Mouse (Mus musculus) hindbrain, embryonic 16.5 days (tissue): ENCODE measurements around the gene Six3. TPM values are rescaled to one million over a fixed set of nuclear protein-coding genes. Genes with fewer than 3 reads are reported as not detected.
A peak's percentile ranks its signal among the peaks of the same experiment; 100 is the strongest.

Experiments used
- ATAC-seq: fragments of 200-750 bp; cut with Nextera tagmentation; 2 replicates; pipeline ENCODE4 v1.8.0; 2017; ENCODE audit warnings: moderate TSS enrichment, moderate library complexity
- H3K27ac ChIP-seq: fragments of 300-500 bp; sonication (generic); 2 replicates; pipeline ENCODE4 v1.5.1; 2014; ENCODE audit warnings: low read depth, mild to moderate bottlenecking, control low read depth, low read length, moderate library complexity
- H3K27me3 ChIP-seq: fragments of 300-500 bp; sonication (generic); replicated peaks from 2 replicates; pipeline ENCODE4 v1.6.1; 2014; ENCODE audit warnings: low read length; ENCODE audit not compliant: control insufficient read depth, insufficient read depth
- H3K36me3 ChIP-seq: fragments of 300-500 bp; sonication (generic); 2 replicates; pipeline ENCODE4 v1.6.1; 2014; ENCODE audit warnings: mild to moderate bottlenecking, low read length, moderate library complexity, mixed read lengths; ENCODE audit not compliant: control insufficient read depth, insufficient read depth
- H3K4me1 ChIP-seq: fragments of 300-500 bp; sonication (generic); 2 replicates; pipeline ENCODE4 v1.6.1; 2014; ENCODE audit warnings: low read depth, low read length; ENCODE audit not compliant: control insufficient read depth, insufficient read depth
- H3K4me2 ChIP-seq: fragments of 300-500 bp; sonication (generic); 2 replicates; pipeline ENCODE4 v1.6.1; 2014; ENCODE audit warnings: mild to moderate bottlenecking, low read length, control low read depth, moderate library complexity
- H3K4me3 ChIP-seq: fragments of 300-500 bp; sonication (generic); 2 replicates; pipeline ENCODE4 v1.5.1; 2014; ENCODE audit warnings: mild to moderate bottlenecking, low read length, control low read depth, moderate library complexity
- H3K9ac ChIP-seq: fragments of 300-500 bp; sonication (generic); 2 replicates; pipeline ENCODE4 v1.6.1; 2014; ENCODE audit warnings: low read depth, mild to moderate bottlenecking, control low read depth, low read length, moderate library complexity
- H3K9me3 ChIP-seq: fragments of 300-500 bp; sonication (generic); 2 replicates; pipeline ENCODE4 v1.6.1; 2014; ENCODE audit warnings: mild to moderate bottlenecking, low read length, moderate library complexity; ENCODE audit not compliant: control insufficient read depth
- WGBS: fragments of 180-500 bp; shearing (Covaris S2); extraction: QIAGEN DNeasy Blood & Tissue Kit; methylation state at CpG from one replicate; pipeline ENCODE4 v1.1.7; 2014; 5-methylcytosine and 5-hydroxymethylcytosine counted together
- polyA plus RNA-seq: library from polyadenylated mRNA; unstranded; fragments of >200 nt; fragmentation: Nextera tagmentation; extraction: Ambion mirVana; gene quantifications from 2 replicates; pipeline ENCODE4 v1.2.1, GENCODE M21; 2015

The Six3 gene
- polyA plus RNA-seq, 1 experiment from 2014 or later, result 0.06 TPM

DNA sequence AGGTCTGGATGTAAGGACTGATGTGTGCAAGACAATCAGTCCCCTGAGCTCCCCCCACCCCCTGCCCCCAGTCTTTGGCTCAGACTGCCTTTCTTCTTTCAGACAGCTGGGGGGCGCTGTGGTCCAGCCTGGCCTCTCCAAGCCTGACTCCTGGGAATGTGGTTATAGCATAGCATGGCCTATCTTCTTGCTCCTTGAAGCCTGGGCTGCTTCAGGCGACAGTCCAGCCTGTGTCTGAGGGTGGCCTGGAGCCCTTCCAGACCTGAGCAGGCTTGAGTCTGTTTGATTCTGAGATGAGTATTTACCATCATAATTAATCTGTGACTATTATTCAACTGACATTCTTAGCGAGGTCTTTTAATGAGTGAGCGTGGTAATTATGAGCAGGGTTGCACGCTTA, 17.7 kb downstream of the Six3 start:
- WGBS, result 50% methylated on average over 5 of the region's 5 CpGs
- no peaks in the 10 kb centered on the region for H3K4me1 ChIP-seq
- no peaks in the 10 kb centered on the region for H3K9me3 ChIP-seq
- no peak overlapping the region for H3K4me2 ChIP-seq
- peaks cover 63% of the 10 kb centered on the region for H3K27me3 ChIP-seq
- no peaks in the 10 kb centered on the region for H3K36me3 ChIP-seq
- no peak overlapping the region for H3K27ac ChIP-seq
- H3K9ac ChIP-seq, result no peak overlapping the region
- ATAC-seq, result no peak
- no peak overlapping the region for H3K4me3 ChIP-seq

DNA sequence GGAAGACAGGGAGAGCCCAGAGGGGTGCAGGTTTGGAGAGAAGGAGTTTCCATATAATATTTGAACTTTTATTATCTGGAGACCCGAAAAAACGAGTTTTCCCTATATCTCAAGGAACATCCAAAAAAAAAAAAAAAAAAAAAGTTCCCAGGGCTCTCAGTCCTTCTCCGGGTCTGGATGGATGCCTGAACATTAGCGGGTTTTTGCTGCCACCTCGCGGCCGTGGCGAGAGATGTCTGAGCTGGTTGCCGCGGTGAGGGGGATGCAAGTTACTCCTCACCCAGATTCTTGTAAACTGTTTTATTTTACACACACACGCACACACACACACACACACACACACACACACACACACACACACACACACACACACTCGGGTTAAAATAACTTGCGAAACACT, 20.2 kb downstream of the Six3 start:
- Histone ChIP-seq H3K36me3 (no peaks in the 10 kb centered on the region), H3K4me2 (no peak overlapping the region), H3K27ac (no peak overlapping the region), H3K27me3 (peaks cover 48% of the 10 kb centered on the region), H3K9ac (no peak overlapping the region), H3K9me3 (no peaks in the 10 kb centered on the region), H3K4me1 (no peaks in the 10 kb centered on the region), H3K4me3 (no peak overlapping the region)
- peak; percentile 72; the same call in 1 of the 2 replicates for ATAC-seq
- 2% methylated on average over 13 of the region's 13 CpGs for WGBS

DNA sequence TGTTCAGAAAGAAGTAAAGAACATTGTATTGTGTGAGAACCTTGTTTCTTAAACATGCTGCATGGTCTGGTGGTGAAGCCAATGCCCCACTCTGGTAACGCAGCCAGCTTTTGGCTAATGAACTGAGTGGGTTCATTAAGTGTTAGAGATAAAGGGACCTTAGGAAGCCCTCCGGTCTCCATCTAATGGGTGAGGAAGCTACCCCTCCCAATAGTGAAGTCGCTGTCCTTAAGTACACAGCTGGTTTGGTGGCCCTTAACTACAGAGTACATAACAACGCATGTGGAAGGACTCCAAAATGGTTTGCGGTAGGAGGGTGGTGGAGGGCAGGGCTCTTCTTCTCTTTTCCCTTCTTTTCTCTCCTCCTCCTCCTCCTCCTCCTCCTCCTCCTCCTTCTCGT, 24.5 kb downstream of the Six3 start:
- Histone ChIP-seq H3K4me2 (no peak overlapping the region), H3K4me3 (no peak overlapping the region), H3K9ac (no peak overlapping the region), H3K4me1 (no peaks in the 10 kb centered on the region), H3K27ac (no peak overlapping the region), H3K36me3 (no peaks in the 10 kb centered on the region), H3K27me3 (peaks cover 37% of the 10 kb centered on the region), H3K9me3 (no peaks in the 10 kb centered on the region)
- WGBS, result 67% methylated on average over 6 of the region's 6 CpGs
- ATAC-seq, result no peak

DNA sequence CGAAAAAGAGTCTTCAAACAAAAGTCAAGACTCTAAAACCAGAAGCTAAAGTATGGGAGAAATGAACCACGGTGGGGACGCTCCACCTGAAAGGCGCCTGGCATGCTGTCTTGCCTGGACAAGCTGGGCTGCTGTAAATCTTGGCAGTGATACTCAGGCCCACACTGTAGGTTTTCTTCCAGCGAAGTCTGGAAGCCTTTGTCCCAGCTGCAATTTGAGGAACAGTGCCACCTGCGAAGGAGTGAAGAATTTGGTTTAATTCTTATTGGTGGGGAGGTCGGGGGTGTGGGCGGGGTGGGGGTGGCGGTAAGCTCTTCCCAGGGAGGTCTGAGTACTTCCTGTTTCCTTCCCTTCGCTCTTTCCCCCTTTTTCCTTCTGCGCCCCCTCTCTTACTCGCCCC, 31.9 kb downstream of the Six3 start:
- H3K4me2 ChIP-seq, result peak overlapping the region; percentile 85
- H3K36me3 ChIP-seq, result no peaks in the 10 kb centered on the region
- peaks cover 7% of the 10 kb centered on the region for H3K4me1 ChIP-seq
- peak overlapping the region; percentile 62 for H3K9ac ChIP-seq
- no peak overlapping the region for H3K27ac ChIP-seq
- peak overlapping the region; percentile 44 for H3K4me3 ChIP-seq
- 11% methylated on average over 10 of the region's 12 CpGs for WGBS
- ATAC-seq, result peak; percentile 53
- H3K27me3 ChIP-seq, result peaks cover 30% of the 10 kb centered on the region
- H3K9me3 ChIP-seq, result no peaks in the 10 kb centered on the region

DNA sequence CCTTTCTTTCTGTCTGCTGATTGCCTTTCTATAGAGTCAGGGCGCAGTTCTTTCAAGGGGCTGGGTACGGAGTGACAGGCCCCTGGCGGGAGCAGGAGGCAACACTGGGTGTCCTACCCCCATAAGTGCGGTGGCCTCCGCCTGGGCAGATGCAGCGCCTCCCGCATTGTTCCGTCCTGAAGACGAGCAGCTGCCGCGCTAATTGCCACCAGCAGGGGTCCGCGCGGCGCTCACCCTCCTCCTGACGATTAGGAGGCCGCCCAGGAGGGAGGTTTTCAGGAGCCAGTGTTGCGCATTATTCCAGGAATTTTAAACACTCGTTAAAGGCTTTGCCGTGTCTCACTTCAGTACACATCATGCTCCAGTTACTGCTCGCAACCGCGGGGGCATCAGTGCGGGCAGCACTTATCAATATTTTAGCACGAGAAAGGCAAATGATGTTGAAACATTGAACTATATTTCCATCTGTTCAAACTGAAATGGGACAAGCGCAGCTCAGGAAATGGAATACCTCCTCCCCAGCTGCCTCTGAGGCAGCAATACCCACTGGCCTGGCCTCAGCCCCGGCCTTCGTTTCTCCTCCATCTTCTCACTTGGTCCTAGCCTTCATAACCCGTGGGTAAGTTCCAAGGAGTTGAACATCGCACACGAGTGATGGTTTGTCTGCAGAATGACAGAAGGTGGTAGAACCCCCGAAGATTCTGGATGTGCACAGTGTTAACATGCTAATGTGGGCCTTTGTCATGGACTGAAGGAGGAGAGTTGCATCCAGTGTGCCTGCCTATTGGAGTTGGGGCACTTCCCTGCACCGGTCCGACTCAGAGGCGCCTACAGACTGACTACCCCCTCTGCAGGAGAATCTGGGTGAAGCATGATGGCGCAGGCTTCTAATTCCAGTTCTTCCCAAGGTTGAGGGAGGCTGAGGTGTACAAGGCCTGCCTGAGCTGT, 32.6 kb downstream of the Six3 start:
- Histone ChIP-seq H3K9me3 (no peaks in the 10 kb centered on the region), H3K27me3 (peaks cover 28% of the 10 kb centered on the region), H3K27ac (no peak overlapping the region), H3K4me1 (peaks cover 7% of the 10 kb centered on the region), H3K9ac (peak overlapping the region; percentile 62), H3K4me3 (peak overlapping the region; percentile 44), H3K36me3 (no peaks in the 10 kb centered on the region), H3K4me2 (peak overlapping the region; percentile 85)
- peak; percentile 79 for ATAC-seq
- under 1% methylated on average over 36 of the region's 36 CpGs for WGBS

DNA sequence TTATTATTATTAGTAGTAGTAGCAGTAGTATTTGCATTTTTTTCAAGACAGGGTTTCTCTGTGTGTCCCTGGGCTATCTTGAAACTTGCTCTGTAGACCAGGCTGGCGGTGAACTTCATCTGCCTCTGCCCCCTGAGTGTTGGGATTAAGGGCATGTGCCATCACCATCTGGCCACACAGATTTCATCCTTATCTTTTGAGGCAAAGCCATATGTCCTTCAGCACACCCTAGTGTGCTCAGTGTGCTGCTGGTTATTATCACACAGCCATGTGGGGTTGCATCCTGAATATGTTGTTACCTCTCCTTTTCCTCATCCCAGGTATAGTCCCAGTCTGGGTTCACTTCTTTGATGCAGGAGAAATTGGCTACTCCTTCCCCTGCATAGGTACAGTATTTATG, 46.6 kb downstream of the Six3 start:
- no peak overlapping the region for H3K9ac ChIP-seq
- H3K27ac ChIP-seq, result no peak overlapping the region
- ATAC-seq, result no peak
- H3K27me3 ChIP-seq, result peaks cover 12% of the 10 kb centered on the region
- no peak overlapping the region for H3K4me3 ChIP-seq
- no peak overlapping the region for H3K4me2 ChIP-seq
- no peaks in the 10 kb centered on the region for H3K36me3 ChIP-seq
- H3K4me1 ChIP-seq, result peaks cover 4% of the 10 kb centered on the region; the same call in 1 of the 2 replicates
- no peaks in the 10 kb centered on the region for H3K9me3 ChIP-seq
- WGBS, result 67% methylated on average over 1 of the region's 1 CpGs

DNA sequence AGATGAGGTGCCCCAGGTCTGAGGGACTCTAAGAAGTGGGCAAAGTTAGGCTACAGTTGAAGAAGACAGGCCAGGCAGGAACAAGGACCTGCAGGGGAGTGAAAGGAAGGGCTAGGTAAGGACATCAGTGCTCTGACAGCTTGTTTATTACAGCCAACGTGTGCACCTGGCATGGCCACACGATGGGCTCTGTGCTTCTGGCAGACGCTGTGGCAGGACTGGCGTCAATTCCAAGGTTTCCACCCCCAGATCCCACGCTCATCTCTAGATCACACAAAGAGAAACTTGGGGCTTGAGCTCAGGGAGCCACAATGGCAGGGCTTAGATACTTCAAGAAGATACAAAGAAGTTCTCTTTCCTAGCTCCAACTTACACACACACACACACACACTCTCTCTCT, 48.1 kb downstream of the Six3 start:
- Histone ChIP-seq H3K9me3 (no peaks in the 10 kb centered on the region), H3K27me3 (peaks cover 16% of the 10 kb centered on the region), H3K27ac (no peak overlapping the region), H3K36me3 (no peaks in the 10 kb centered on the region), H3K4me1 (peaks cover 4% of the 10 kb centered on the region; the same call in 1 of the 2 replicates), H3K4me2 (no peak overlapping the region), H3K9ac (no peak overlapping the region), H3K4me3 (no peak overlapping the region)
- ATAC-seq, result no peak
- 74% methylated on average over 5 of the region's 5 CpGs for WGBS

DNA sequence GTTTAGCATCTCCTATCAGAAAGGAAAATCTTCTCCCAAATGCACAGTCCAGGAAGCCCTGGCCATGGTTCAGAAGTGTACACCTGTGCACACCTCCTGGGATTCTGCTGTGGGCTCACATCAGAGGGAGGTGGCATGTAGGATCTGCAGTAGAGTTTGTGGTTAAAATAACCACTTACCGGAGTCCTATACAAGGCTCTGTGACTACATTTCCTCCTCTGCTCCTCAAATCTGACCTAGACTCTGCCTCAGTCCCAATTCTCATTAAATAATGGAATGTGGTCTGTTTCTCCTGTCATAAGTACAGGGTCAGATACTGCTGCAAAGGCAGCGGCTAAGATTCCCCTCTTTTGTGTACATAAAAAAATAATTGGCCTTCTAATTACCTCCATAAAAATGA, 50.8 kb downstream of the Six3 start:
- peak; percentile 17; the same call in 1 of the 2 replicates for ATAC-seq
- Histone ChIP-seq H3K27ac (no peak overlapping the region), H3K9me3 (no peaks in the 10 kb centered on the region), H3K27me3 (peaks cover 18% of the 10 kb centered on the region), H3K4me3 (no peak overlapping the region), H3K4me1 (peaks cover 4% of the 10 kb centered on the region; the same call in 1 of the 2 replicates), H3K9ac (no peak overlapping the region), H3K36me3 (no peaks in the 10 kb centered on the region), H3K4me2 (peak overlapping the region; percentile 62)
- WGBS, result 32% methylated on average over 2 of the region's 2 CpGs

DNA sequence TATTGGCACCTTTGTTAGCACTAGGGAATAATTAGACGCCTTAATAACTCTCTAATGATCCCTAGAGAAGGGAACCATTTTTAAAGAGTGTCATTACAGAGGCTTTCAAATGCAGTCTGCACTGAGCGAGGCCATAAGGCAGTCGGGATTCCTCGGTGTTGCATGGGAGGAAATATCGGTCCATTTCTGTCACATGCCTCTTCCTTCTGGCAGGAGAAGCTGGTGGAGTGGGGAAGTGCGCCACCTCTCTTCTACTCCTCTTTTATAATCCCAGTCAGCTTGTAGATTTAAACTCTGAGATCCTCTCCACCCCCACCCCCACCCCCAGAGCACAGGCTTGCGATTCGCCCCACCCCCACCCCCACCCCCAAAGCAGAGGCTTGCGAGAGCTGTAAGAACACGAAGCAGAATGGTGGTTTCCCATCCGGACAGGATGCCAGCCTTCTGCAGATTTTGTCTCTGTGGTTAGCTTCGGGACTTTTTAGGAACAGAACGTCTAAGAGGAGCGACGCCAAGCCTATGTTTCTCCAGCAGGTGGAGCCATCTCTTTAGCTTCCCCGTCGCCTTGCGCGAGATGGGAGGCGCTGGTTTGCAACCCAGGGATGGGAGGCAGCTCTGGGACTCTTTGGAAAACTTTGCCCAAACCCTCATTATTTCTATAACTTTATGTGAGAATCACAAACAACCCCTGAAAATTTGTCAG, 51.4 kb downstream of the Six3 start:
- 1% methylated on average over 20 of the region's 20 CpGs for WGBS
- peaks cover 21% of the 10 kb centered on the region for H3K27me3 ChIP-seq
- peak; percentile 93 for ATAC-seq
- H3K9me3 ChIP-seq, result no peaks in the 10 kb centered on the region
- H3K36me3 ChIP-seq, result no peaks in the 10 kb centered on the region
- peak overlapping the region; percentile 27 for H3K4me3 ChIP-seq
- H3K9ac ChIP-seq, result no peak overlapping the region
- peak overlapping the region; percentile 62 for H3K4me2 ChIP-seq
- no peak overlapping the region for H3K27ac ChIP-seq
- peaks cover 4% of the 10 kb centered on the region; the same call in 1 of the 2 replicates for H3K4me1 ChIP-seq
